Mouse (Mus musculus) MEL (cell line): ENCODE measurements around the gene Il6. TPM values are rescaled to one million over a fixed set of nuclear protein-coding genes. Genes with fewer than 3 reads are reported as not detected.

ENCODE experiments used
- DNase-seq: peaks from one replicate; pipeline ENCODE4 v3.0.0; 2011; ENCODE audit warnings: low read depth, low spot score
- H3K27ac ChIP-seq: 2 replicates; pipeline ENCODE4 v1.5.1; 2012; ENCODE audit warnings: low read depth, mild to moderate bottlenecking, control low read depth, low read length, moderate library complexity; ENCODE audit not compliant: control insufficient read depth
- H3K27me3 ChIP-seq, 2 experiments: fragments of 150-350 bp in 1 of 2; sonication (generic) in 1 of 2; 2 replicates each; pipeline ENCODE4 v1.6.1; 2012; ENCODE audit warnings: low read length in 2 of 2, mild to moderate bottlenecking in 2 of 2, improper control_type of control experiment in 1 of 2, moderate library complexity in 1 of 2; ENCODE audit not compliant: insufficient read depth in 2 of 2, control insufficient read depth in 1 of 2
- H3K36me3 ChIP-seq, 2 experiments: 2 replicates each; pipeline ENCODE4 v1.6.1; 2012 to 2014; ENCODE audit warnings: low read length in 2 of 2, improper control_type of control experiment in 1 of 2, inconsistent platforms in 1 of 2, mild to moderate bottlenecking in 1 of 2; ENCODE audit not compliant: insufficient read depth in 2 of 2, control insufficient read depth in 1 of 2
- H3K4me1 ChIP-seq, 2 experiments: fragments of 150-350 bp in 1 of 2; sonication (generic) in 1 of 2; 2 replicates each; pipeline ENCODE4 v1.6.1; 2012; ENCODE audit warnings: low read length in 2 of 2, improper control_type of control experiment in 1 of 2, mild to moderate bottlenecking in 1 of 2; ENCODE audit not compliant: insufficient read depth in 2 of 2, control insufficient read depth in 1 of 2
- H3K4me3 ChIP-seq, 2 experiments: fragments of 150-350 bp in 1 of 2; sonication (generic) in 1 of 2; 2 replicates each; pipeline ENCODE4 v1.5.1; 2012; ENCODE audit warnings: low read depth in 2 of 2, low read length in 2 of 2, mild to moderate bottlenecking in 2 of 2, moderate library complexity in 2 of 2, control low read depth in 1 of 2, improper control_type of control experiment in 1 of 2; ENCODE audit not compliant: control insufficient read depth in 1 of 2, insufficient read depth in 1 of 2
- H3K79me2 ChIP-seq: 2 replicates; pipeline ENCODE4 v1.6.1; 2012; ENCODE audit warnings: mild to moderate bottlenecking, low read length, moderate library complexity; ENCODE audit not compliant: control insufficient read depth, poor library complexity, insufficient read depth
- H3K9ac ChIP-seq: 2 replicates; pipeline ENCODE4 v1.6.1; 2012; ENCODE audit warnings: low read depth, mild to moderate bottlenecking, control low read depth, low read length, moderate library complexity; ENCODE audit not compliant: control insufficient read depth, poor library complexity, severe bottlenecking
- H3K9me3 ChIP-seq: fragments of 150-350 bp; sonication (generic); replicated peaks from 2 replicates; pipeline ENCODE4 v1.6.1; 2012; ENCODE audit warnings: mild to moderate bottlenecking, low read length, improper control_type of control experiment, moderate library complexity; ENCODE audit not compliant: insufficient read depth
- BHLHE40 ChIP-seq: IDR thresholded peaks from 2 replicates; pipeline ENCODE4 v1.6.1; 2012; ENCODE audit warnings: low read depth, mild to moderate bottlenecking, inconsistent platforms, low read length, improper control_type of control experiment, borderline replicate concordance
- CHD1 ChIP-seq: IDR thresholded peaks from 2 replicates; pipeline ENCODE4 v1.6.1; 2012; ENCODE audit warnings: low read depth, mild to moderate bottlenecking, inconsistent platforms, low read length, improper control_type of control experiment
- CHD2 ChIP-seq: IDR thresholded peaks from 2 replicates; pipeline ENCODE4 v1.6.1; 2011; ENCODE audit warnings: low read length, improper control_type of control experiment
- CTCF ChIP-seq, 3 experiments: IDR thresholded peaks in 2 of 3; conservative IDR thresholded peaks in 1 of 3; 2 replicates each; pipeline ENCODE4 v1.5.1; 2011 to 2012; ENCODE audit warnings: low read length in 3 of 3, low read depth in 2 of 3, mild to moderate bottlenecking in 2 of 3, improper control_type of control experiment in 1 of 3, inconsistent platforms in 1 of 3, mixed read lengths in 1 of 3, moderate library complexity in 1 of 3; ENCODE audit not compliant: control insufficient read depth in 1 of 3, insufficient read depth in 1 of 3, poor library complexity in 1 of 3, severe bottlenecking in 1 of 3
- E2F4 ChIP-seq: IDR thresholded peaks from 2 replicates; pipeline ENCODE4 v1.6.1; 2011; ENCODE audit warnings: low read depth, low read length, improper control_type of control experiment, borderline replicate concordance
- ELF1 ChIP-seq: IDR thresholded peaks from 2 replicates; pipeline ENCODE4 v1.6.1; 2014; ENCODE audit warnings: low read depth, mild to moderate bottlenecking, inconsistent platforms, low read length, improper control_type of control experiment, moderate library complexity
- EP300 ChIP-seq, 2 experiments: IDR thresholded peaks; 2 replicates each; pipeline ENCODE4 v1.6.1; 2011; ENCODE audit warnings: improper control_type of control experiment in 2 of 2, low read length in 2 of 2, low read depth in 1 of 2, mild to moderate bottlenecking in 1 of 2
- ETS1 ChIP-seq: IDR thresholded peaks from 2 replicates; pipeline ENCODE4 v1.6.1; 2012; ENCODE audit warnings: low read depth, mild to moderate bottlenecking, inconsistent platforms, low read length, improper control_type of control experiment, moderate library complexity
- GABPA ChIP-seq: IDR thresholded peaks from 2 replicates; pipeline ENCODE4 v1.6.1; 2012; ENCODE audit warnings: low read depth, mild to moderate bottlenecking, inconsistent platforms, low read length, improper control_type of control experiment, moderate library complexity
- GATA1 ChIP-seq: IDR thresholded peaks from 2 replicates; pipeline ENCODE4 v1.6.1; 2011; ENCODE audit warnings: low read depth, low read length, improper control_type of control experiment
- HCFC1 ChIP-seq: IDR thresholded peaks from 2 replicates; pipeline ENCODE4 v1.6.1; 2012; ENCODE audit warnings: low read depth, mild to moderate bottlenecking, inconsistent platforms, low read length, improper control_type of control experiment, moderate library complexity
- JUND ChIP-seq: IDR thresholded peaks from 2 replicates; pipeline ENCODE4 v1.6.1; 2011; ENCODE audit warnings: low read depth, mild to moderate bottlenecking, improper control_type of control experiment, low read length
- KAT2A ChIP-seq: conservative IDR thresholded peaks from 2 replicates; pipeline ENCODE4 v1.6.1; 2012; ENCODE audit warnings: low read depth, low read length, improper control_type of control experiment, inconsistent platforms
- MAFK ChIP-seq: IDR thresholded peaks from 2 replicates; pipeline ENCODE4 v1.6.1; 2011; ENCODE audit warnings: low read depth, mild to moderate bottlenecking, low read length, improper control_type of control experiment, borderline replicate concordance
- MAX ChIP-seq: IDR thresholded peaks from 2 replicates; pipeline ENCODE4 v1.6.1; 2011; ENCODE audit warnings: low read length, improper control_type of control experiment
- MAZ ChIP-seq: IDR thresholded peaks from 2 replicates; pipeline ENCODE4 v1.6.1; 2012; ENCODE audit warnings: low read depth, mild to moderate bottlenecking, inconsistent platforms, low read length, improper control_type of control experiment
- MXI1 ChIP-seq: IDR thresholded peaks from 2 replicates; pipeline ENCODE4 v1.6.1; 2011; ENCODE audit warnings: mild to moderate bottlenecking, low read depth, low read length, improper control_type of control experiment
- MYB ChIP-seq: IDR thresholded peaks from 2 replicates; pipeline ENCODE4 v1.6.1; 2011; ENCODE audit warnings: mild to moderate bottlenecking, low read depth, low read length, improper control_type of control experiment
- MYC ChIP-seq: IDR thresholded peaks from 2 replicates; pipeline ENCODE4 v1.6.1; 2011; ENCODE audit warnings: low read depth, mild to moderate bottlenecking, low read length, improper control_type of control experiment, moderate library complexity
- NELFE ChIP-seq: IDR thresholded peaks from 2 replicates; pipeline ENCODE4 v1.6.1; 2011; ENCODE audit warnings: low read depth, low read length, improper control_type of control experiment
- NRF1 ChIP-seq: IDR thresholded peaks from 2 replicates; pipeline ENCODE4 v1.6.1; 2014; ENCODE audit warnings: low read depth, mild to moderate bottlenecking, inconsistent platforms, low read length, improper control_type of control experiment, moderate library complexity; ENCODE audit not compliant: poor library complexity, insufficient read depth, severe bottlenecking
- POLR2A ChIP-seq, 2 experiments: IDR thresholded peaks; 2 replicates each; pipeline ENCODE4 v1.6.1; 2011 to 2012; ENCODE audit warnings: low read length in 2 of 2, mild to moderate bottlenecking in 2 of 2, control low read depth in 1 of 2, improper control_type of control experiment in 1 of 2, low read depth in 1 of 2, moderate library complexity in 1 of 2; ENCODE audit not compliant: control insufficient read depth in 1 of 2, insufficient read depth in 1 of 2, poor library complexity in 1 of 2
- POLR2AphosphoS2 ChIP-seq: IDR thresholded peaks from 2 replicates; pipeline ENCODE4 v1.6.1; 2011; ENCODE audit warnings: low read length, improper control_type of control experiment
- POLR2AphosphoS5 ChIP-seq: IDR thresholded peaks from 2 replicates; pipeline ENCODE4 v1.6.1; 2012; ENCODE audit warnings: low read depth, borderline replicate concordance, mild to moderate bottlenecking, inconsistent platforms, low read length, moderate library complexity, mixed read lengths
- RAD21 ChIP-seq: IDR thresholded peaks from 2 replicates; pipeline ENCODE4 v1.6.1; 2011; ENCODE audit warnings: mild to moderate bottlenecking, low read depth, low read length, improper control_type of control experiment
- RCOR1 ChIP-seq: IDR thresholded peaks from 2 replicates; pipeline ENCODE4 v1.6.1; 2012; ENCODE audit warnings: low read depth, mild to moderate bottlenecking, inconsistent platforms, low read length, improper control_type of control experiment
- SIN3A ChIP-seq: IDR thresholded peaks from 2 replicates; pipeline ENCODE4 v1.6.1; 2012; ENCODE audit warnings: low read length, improper control_type of control experiment, inconsistent platforms
- SMC3 ChIP-seq: IDR thresholded peaks from 2 replicates; pipeline ENCODE4 v1.6.1; 2011; ENCODE audit warnings: low read depth, low read length, improper control_type of control experiment
- TAL1 ChIP-seq: IDR thresholded peaks from 2 replicates; pipeline ENCODE4 v1.6.1; 2012; ENCODE audit warnings: mild to moderate bottlenecking, inconsistent platforms, low read length, moderate library complexity, mixed read lengths
- TBP ChIP-seq: IDR thresholded peaks from 2 replicates; pipeline ENCODE4 v1.8.0; 2011; ENCODE audit warnings: low read depth, low read length, improper control_type of control experiment
- TCF12 ChIP-seq: IDR thresholded peaks from 2 replicates; pipeline ENCODE4 v1.6.1; 2014; ENCODE audit warnings: low read depth, mild to moderate bottlenecking, inconsistent platforms, low read length, improper control_type of control experiment, moderate library complexity
- UBTF ChIP-seq: IDR thresholded peaks from 2 replicates; pipeline ENCODE4 v1.6.1; 2012; ENCODE audit warnings: low read depth, mild to moderate bottlenecking, inconsistent platforms, low read length, improper control_type of control experiment, moderate library complexity, borderline replicate concordance; ENCODE audit not compliant: insufficient read depth
- USF1 ChIP-seq: IDR thresholded peaks from 2 replicates; pipeline ENCODE4 v1.6.1; 2014; ENCODE audit warnings: low read depth, mild to moderate bottlenecking, inconsistent platforms, low read length, improper control_type of control experiment, moderate library complexity
- USF2 ChIP-seq, 2 experiments: IDR thresholded peaks; 2 replicates each; pipeline ENCODE4 v1.6.1; 2011 to 2012; ENCODE audit warnings: improper control_type of control experiment in 2 of 2, low read length in 2 of 2, borderline replicate concordance in 1 of 2, inconsistent platforms in 1 of 2, low read depth in 1 of 2, mild to moderate bottlenecking in 1 of 2; ENCODE audit not compliant: insufficient read depth in 1 of 2
- ZC3H11A ChIP-seq: IDR thresholded peaks from 2 replicates; pipeline ENCODE4 v1.6.1; 2012; ENCODE audit warnings: low read depth, mild to moderate bottlenecking, inconsistent platforms, low read length, improper control_type of control experiment
- ZKSCAN1 ChIP-seq: IDR thresholded peaks from 2 replicates; pipeline ENCODE4 v1.6.1; 2012; ENCODE audit warnings: low read depth, mild to moderate bottlenecking, inconsistent platforms, low read length, improper control_type of control experiment, moderate library complexity
- ZMIZ1 ChIP-seq: IDR thresholded peaks from 2 replicates; pipeline ENCODE4 v1.6.1; 2012; ENCODE audit warnings: low read depth, mild to moderate bottlenecking, inconsistent platforms, low read length, improper control_type of control experiment, moderate library complexity
- ZNF384 ChIP-seq: IDR thresholded peaks from 2 replicates; pipeline ENCODE4 v1.6.1; 2012; ENCODE audit warnings: low read depth, mild to moderate bottlenecking, inconsistent platforms, low read length, improper control_type of control experiment
- polyA plus RNA-seq, 2 experiments: library from polyadenylated mRNA; stranded (reverse) in 1 of 2; unstranded in 1 of 2; fragments of >175 nt in 1 of 2; fragments of >200 nt in 1 of 2; gene quantifications; 2 replicates each; pipeline versions ENCODE4 v1.2.1 to v1.2.4; 2012; ENCODE audit warnings: low replicate concordance in 2 of 2, low read depth in 1 of 2; ENCODE audit not compliant: insufficient read length in 2 of 2, insufficient read depth in 1 of 2, missing spikeins in 1 of 2
- total RNA-seq: library from RNA; depleted of rRNA; stranded (reverse); fragments of 300-350 nt; gene quantifications from 2 replicates; pipeline ENCODE4 v1.2.3, GENCODE M21; 2012

Il6 gene
- total and polyA plus RNA-seq, 3 experiments, result not detected

DNA sequence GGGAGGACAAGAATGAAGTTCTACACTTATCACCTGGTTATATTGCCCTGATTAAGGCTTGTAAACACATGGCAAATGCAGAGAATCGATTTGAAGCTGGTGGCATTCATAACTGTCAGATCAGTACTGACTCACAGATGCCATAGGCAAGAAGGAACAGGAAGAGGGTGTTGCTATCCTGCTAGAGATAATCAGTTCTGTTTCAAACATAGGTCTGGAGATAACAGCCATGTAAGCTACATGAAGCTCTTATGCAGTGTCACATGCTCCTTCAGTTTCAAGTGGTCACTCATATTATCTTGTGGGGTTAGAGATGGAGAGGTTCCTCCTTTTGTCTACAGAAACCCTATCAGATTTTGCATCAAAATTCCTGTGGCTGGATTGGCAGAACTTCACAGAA lies 39.4 kb upstream of the Il6 start:
- Histone ChIP-seq H3K27me3 (no peaks in the 10 kb centered on the region), H3K27ac (peak overlapping the region; percentile 92), H3K9ac (peak overlapping the region; percentile 48), H3K36me3 (peaks cover 0 to 31% of the 10 kb centered on the region in 2 experiments; a peak in 2 of 4 replicates), H3K4me3 (peak overlapping the region in 1 of 2 experiments; percentile 31; a peak in 2 of 4 replicates), H3K9me3 (no peaks in the 10 kb centered on the region), H3K4me1 (peaks cover 18 to 20% of the 10 kb centered on the region in 2 experiments), H3K79me2 (no peaks in the 10 kb centered on the region)
- peak; percentile 67 for DNase-seq
- TF ChIP-seq ZKSCAN1, result no peak
- TF ChIP-seq TCF12, result peak; percentile 87
- no peak for TF ChIP-seq UBTF
- peak; percentile 89 to 93 for TF ChIP-seq EP300 (IDR thresholded peaks at IDR 0.05; ENCODE audit: low read depth in 1 of 2, low read length in 2 of 2)
- TF ChIP-seq ETS1, result peak; percentile 87
- TF ChIP-seq MAZ, result no peak
- peak; percentile 46; the same call in 1 of the 2 replicates for TF ChIP-seq MYB
- peak; percentile 85 for TF ChIP-seq MYC
- no peak for TF ChIP-seq TAL1
- peak; percentile 78; the same call in 1 of the 2 replicates for TF ChIP-seq SIN3A
- peak; percentile 46; the same call in 1 of the 2 replicates for TF ChIP-seq ZMIZ1
- no peak for TF ChIP-seq ZC3H11A
- TF ChIP-seq RAD21, result no peak
- peak; percentile 68; the same call in 1 of the 2 replicates for TF ChIP-seq ELF1
- TF ChIP-seq NELFE, result 0 out of 2 replicates have a peak, but pooled peaks have one; percentile 9
- no peak for TF ChIP-seq GABPA
- TF ChIP-seq NRF1, result no peak
- no peak for TF ChIP-seq HCFC1
- TF ChIP-seq MAFK, result peak; percentile 50; the same call in 1 of the 2 replicates
- TF ChIP-seq TBP, result 0 out of 2 replicates have a peak, but pooled peaks have one; percentile 19
- no peak for TF ChIP-seq JUND
- TF ChIP-seq CTCF (IDR thresholded peaks at IDR 0.05 in 2 of 3, conservative IDR thresholded peaks at IDR 0.05 in 1 of 3; ENCODE audit: control insufficient read depth in 1 of 3, insufficient read depth in 1 of 3, low read depth in 2 of 3, low read length in 3 of 3, poor library complexity in 1 of 3, severe bottlenecking in 1 of 3), result no peak
- TF ChIP-seq E2F4, result no peak
- TF ChIP-seq POLR2AphosphoS5, result no peak
- no peak for TF ChIP-seq POLR2A (IDR thresholded peaks at IDR 0.05; ENCODE audit: control insufficient read depth in 1 of 2, insufficient read depth in 1 of 2, low read depth in 1 of 2, low read length in 2 of 2, poor library complexity in 1 of 2)
- no peak for TF ChIP-seq BHLHE40
- TF ChIP-seq KAT2A, result no peak; the same call in 1 of the 2 replicates
- TF ChIP-seq POLR2AphosphoS2, result no peak
- no peak for TF ChIP-seq SMC3
- peak; percentile 62 for TF ChIP-seq MXI1
- peak in 1 of 2 experiments; percentile 47; a peak in 1 of 4 replicates for TF ChIP-seq USF2 (IDR thresholded peaks at IDR 0.05; ENCODE audit: borderline replicate concordance in 1 of 2, insufficient read depth in 1 of 2, low read depth in 1 of 2, low read length in 2 of 2)
- no peak for TF ChIP-seq CHD1
- TF ChIP-seq MAX, result peak; percentile 80; the same call in 1 of the 2 replicates
- TF ChIP-seq CHD2, result no peak
- TF ChIP-seq GATA1, result peak; percentile 97
- TF ChIP-seq ZNF384, result no peak
- peak; percentile 66 for TF ChIP-seq RCOR1
- TF ChIP-seq USF1, result peak; percentile 83
